Mouse (Mus musculus) layer of hippocampus, postnatal 10 days (tissue): Measurements from ENCODE around the gene Hs3st5. TPM values are rescaled to one million over a fixed set of nuclear protein-coding genes. Genes with fewer than 3 reads are reported as not detected.
"Not testable (repeated sequence)": the region's sequence is repeated elsewhere in the genome, so short reads cannot be mapped to it uniquely, and the experiment has no call there.

ENCODE experiments used
- DNase-seq, 2 experiments: peaks; one replicate each; pipeline ENCODE4 v3.0.0; 2021; ENCODE audit warnings: low spot score in 2 of 2
- total RNA-seq, 2 experiments: library from RNA; stranded (reverse); gene quantifications; 2 replicates each; pipeline ENCODE4 v1.2.3; 2021

The Hs3st5 gene
- total RNA-seq, 2 experiments from 2014 or later: 2.9 to 4.0 TPM

DNA sequence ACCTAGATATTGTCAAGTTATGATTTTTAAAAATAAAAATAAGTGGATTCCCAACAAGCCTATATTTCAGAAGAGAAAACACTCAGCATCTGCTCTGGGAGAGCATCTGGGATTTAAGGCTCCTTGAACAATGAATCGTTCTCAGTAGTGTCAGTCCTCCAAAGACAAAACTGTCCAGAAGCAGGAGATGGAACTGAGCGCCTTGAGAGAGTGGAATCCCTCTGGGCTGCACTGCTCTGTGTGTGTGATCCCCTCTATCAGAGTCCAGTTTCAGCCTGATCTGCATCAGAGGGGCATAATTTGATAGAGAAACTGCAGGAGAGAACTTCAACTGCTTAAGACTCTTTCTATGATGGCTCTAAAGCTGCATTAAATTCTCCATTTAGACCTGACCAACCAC lies 49.5 kb downstream of the Hs3st5 start:
- DNase-seq: no peak

DNA sequence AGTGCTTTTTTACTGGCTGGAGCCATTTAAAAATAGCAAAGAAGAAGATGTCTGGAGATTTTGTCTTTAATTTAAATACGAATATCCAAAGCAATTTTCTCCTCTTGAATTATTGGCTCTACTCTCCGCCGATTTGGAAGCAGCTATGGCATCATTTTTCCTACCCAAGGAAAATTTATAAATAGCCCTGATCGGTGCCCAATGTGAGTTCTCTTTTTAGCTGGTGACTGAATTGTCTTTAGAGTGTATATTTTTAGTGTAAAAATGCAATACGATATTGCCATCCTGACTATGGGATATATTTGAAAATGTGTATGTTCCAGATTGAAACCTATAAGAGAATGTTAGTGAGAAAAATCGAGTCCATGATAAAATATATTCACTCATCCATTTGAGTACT lies 51.1 kb downstream of the Hs3st5 start:
- DNase-seq: no peak

DNA sequence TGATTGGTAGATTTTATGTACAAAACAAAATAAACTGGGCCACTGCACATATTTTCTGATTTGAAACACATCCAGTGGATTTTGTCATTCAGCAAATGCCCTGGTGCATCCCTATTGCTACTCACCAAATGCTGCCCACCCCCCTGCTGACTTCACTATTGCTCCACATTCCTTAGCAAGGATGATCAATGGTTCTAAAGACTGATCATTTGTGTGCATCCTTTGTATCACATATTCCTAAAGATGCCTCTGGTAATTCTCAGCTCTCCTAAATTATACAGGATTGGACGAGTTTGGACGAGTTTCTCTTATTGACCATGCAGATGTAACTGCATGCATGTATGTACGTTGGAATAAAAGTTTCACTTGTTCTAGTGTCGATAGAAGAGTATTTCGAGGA lies 52.1 kb downstream of the Hs3st5 start:
- DNase-seq: no peak

DNA sequence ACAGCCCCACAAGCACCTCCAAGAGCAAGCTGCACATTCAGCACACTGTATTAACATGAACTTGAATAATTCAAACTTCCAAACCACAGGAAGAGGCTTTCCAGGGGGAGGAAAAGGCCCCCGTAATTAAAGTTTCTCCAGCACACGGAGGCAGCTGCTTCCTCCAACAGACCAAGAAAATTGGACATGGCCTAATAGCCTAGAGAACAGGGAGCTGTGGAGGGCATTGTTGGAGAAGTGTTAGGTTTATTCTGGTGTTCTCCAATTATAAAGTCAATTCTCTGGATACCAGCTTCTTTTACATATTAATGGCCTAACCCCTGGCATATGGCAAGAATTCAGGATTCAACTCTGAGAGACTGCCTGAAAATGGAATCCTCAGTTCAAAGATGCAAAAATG lies 60.6 kb downstream of the Hs3st5 start:
- no peak for DNase-seq

DNA sequence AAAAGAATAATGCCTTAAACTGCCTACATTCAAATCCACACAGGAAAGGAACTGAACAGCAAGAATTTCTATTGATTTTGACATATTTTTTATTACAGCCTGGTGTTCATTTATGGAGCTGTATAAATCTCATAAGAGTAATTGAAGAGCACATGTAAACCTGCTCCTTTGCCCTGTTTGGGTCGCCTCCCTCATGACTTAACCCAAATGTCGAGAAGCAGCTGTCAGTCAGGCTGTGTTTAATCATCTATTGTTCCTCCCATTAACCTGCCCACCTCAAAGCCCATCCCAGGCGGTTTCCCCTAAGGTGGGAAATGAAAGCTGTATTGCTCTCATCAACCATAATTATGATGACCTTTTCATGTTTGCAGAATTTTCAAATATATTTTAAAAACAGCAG lies 65.9 kb downstream of the Hs3st5 start:
- DNase-seq: no peak

DNA sequence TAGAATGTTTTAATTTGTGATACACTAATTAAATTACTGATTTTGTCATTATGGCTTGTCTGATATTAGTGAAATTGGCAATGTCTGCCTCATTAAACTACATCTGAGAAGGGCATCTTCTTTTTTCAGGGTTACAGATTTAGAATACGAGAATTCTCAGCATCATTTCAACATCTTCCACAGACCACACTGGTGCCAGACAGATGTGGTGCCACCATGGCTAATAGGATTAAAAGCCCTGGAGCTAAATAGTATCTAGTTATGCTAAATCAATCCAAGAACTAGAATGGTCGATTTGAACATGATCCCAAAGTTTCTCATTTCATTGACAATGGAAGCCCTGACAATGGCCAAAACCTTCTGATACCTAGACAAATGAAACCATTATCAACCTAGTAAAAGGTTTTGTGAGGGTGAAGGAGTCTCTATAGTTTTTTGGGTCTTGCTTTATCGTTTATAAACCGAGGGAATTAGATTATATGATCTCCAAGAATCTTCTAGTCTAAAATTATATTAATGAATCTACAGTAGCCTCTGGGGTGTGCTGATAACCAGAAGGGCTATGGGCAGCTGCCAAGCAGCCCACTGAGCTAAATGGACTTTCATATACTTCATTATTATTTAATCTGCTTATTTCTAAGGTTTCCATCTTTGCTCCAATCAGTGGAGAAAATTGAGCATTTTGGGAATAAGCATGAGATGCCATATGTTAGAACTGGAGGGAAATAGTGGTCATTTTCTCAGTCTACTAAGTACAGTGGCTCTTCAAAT lies 71.9 kb downstream of the Hs3st5 start:
- no peak for DNase-seq

DNA sequence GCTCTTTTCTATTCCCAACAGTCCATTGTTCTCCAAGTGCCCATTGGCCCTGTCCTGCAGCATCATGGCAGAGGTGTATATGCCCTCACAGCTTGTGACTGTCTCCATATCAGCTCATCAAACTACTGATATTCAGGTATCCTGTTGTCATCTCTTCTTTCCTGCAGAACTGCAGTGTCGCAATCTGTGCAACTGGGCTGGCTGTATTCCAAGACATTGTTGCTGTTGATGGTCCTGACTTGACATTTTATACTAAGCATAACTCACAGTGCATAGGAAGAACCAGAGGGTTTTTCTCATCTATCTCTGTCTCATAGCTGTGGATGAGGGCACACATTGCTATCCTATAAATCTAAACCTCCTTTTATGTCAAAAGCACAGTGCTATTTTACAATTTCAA lies 103.8 kb downstream of the Hs3st5 start:
- no peak for DNase-seq

DNA sequence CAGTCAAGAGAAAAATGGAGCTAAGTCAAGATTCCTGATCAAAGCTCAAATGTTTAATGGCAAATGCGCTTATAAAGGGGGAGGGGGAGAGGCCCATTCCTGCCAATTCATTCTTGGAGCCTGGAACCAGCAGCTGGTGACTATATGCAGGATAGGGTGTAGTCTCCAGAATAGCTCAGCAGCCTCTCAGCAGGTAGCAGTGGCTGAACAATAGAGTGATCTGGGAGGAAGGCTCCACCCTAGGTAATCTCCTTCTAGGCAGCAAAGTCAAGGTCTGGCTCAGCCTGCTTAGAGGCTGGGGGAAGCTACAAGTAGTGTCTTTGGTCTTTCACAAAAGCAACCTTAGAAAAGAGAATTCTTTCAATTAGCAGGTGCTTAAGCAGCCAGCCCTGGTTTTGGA lies 104.8 kb downstream of the Hs3st5 start:
- DNase-seq: not testable (repeated sequence)

DNA sequence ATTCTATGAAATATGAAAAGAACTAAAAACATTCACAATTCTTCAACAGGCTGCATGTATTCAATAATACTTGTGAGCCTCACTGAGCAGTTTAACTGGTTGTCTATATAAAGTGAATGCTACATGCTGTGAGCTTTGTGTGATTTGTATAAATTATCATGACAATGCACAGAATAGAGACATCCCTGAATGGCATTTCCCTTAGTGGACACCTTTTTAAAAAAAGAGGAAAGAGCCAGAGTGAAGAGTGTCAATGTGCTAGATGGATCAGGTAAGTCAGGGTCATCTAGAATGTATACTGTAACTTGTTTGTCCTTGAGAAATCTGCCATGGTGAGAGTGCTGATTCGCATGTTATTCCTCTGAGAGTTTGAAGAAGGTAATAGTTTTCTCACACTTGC lies 116.4 kb downstream of the Hs3st5 start:
- DNase-seq: no peak

DNA sequence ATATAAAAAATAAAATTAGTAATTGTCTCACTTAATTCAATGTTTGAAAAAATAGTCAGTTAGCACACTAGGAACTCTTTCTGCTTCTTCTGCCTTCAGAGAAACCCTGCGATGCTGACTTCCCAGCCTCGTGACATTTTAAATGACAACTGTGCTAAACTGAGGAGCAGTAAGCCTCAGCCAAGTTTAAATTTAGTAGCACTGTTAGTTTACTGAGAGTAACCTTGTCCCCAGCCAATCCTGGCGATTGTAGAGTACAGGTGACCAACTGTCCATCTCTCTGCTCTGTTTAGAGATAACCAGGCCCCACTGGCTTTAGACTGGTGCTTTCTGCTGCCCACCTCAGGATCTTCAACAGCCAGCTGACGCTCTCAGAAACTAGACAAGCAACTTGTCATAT lies 121.3 kb downstream of the Hs3st5 start:
- no peak for DNase-seq

DNA sequence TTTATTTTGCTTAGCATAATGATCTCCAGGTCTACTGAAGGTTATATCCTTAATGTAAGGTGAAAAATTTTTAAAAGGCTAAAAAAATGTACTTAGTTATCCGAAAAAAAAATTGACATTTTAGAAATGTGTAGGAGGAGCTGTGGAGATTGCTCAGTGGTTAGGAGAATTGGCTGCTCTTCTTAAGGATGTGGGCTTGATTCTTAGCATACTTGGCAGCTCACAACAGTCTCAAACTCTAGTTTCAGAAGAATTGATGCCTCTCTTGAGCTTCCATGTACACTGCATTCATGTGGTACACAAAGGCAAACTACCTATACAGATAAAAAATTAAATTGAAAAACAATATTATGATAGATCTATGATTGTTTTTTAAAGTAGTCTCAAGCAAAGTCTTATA lies 125.1 kb downstream of the Hs3st5 start:
- DNase-seq: no peak

DNA sequence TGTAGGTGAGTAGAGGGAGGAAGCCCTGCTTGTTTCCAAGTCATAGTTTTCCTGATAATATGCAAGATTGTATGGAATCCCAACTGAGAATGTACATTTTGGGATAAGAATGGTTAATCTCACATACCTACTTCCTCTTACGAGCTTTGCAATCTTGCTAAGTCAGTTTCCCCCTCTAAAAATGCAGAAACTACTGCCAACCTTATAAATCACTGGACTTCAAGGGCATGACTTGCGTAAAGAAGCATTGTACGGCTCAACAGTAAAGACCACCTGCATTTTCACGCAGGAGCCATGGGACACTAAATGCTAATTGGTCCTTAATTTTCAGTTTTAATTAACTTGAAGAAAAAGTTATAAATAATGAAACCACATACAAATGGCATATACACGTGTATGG lies 144.0 kb downstream of the Hs3st5 start:
- DNase-seq: no peak

DNA sequence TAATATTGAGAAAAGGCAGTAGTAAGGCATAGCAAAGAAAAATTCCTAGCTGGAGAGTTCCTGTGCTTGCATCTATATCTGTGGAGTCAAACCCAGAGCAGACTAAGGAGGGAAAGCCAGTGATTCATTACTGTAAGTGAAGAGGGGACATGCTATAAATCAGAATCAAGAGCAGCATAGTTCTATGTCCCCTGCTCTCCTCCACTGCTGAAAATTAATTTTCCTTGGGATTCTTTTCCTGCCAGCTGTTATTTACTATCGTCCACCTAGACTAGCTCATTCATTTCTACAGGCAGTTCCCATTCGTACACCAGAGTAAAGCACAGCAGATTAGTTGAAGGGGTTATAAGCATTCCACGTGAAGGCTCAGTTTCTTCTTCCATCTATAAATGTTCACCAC lies 207.4 kb downstream of the Hs3st5 start:
- no peak for DNase-seq

DNA sequence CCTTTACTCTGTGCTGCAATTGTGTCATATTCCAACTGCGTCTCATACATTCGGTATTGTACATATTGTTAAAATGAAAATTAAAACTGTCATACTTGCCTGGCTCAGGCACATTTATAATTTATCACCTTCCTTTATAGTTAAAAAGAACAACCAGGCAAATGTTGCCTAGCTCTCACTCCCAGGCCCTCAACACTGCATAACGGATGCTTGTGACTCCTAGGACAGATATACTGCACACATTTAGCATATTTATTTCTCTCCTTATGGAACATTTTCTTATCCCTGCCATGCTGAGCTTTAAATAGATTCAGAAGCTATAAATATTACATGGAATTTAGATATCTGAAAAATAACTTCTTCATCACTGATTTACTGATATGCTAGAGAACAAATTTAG lies 219.6 kb downstream of the Hs3st5 start:
- no peak for DNase-seq

DNA sequence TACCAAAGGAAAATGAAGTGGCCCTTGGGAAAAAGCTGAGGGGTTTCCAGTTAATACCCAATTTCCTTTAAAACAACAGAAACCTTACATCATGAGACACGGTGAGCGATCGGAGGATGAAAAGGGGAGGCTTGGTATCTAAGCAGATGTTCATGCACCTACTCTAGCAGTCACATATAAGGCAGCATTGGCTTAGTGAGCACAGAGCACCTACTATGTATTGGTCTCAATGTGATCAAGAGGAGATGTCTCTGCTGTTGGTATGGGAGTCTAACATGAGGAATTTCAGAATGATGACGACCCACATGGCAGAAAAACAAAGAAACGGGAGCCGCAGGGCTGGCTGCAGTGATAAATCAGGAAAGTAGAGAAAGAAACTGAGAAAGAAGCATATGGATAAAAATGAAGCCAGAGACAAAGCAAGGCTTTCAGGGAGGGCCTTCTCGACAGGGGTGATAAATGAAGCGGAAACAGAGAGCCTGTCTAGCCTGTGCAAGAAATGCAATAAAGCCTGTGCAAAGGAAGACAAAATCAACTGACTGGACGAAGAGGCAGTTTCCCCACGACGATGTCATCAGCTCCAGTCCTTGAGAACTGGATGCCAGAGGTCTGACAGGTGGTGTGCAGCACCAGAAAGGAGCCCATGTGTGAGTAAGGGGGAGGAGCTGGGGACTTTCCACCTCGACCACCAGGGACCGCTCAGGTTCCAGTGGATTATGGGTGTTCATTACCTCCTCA lies 222.9 kb downstream of the Hs3st5 start:
- DNase-seq: no peak

DNA sequence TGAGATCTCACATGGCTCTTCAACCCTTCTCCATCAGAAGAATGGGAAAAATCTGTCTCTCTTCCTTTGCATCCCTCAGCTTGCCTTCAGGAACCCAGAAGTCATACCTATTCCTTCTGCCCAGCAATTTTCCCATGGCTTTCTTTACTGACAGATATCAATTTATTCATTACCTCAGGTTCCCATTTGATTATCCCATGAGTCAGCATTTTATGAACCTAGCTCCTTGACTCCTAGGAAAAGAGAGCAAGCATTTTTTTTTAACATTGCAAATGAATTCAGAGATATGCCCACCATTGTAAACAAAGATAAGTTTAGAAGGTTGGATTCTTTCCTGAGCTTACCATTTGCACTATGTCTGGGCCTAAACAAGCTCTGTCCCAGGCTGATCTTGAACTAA lies 232.8 kb downstream of the Hs3st5 start:
- DNase-seq: no peak

DNA sequence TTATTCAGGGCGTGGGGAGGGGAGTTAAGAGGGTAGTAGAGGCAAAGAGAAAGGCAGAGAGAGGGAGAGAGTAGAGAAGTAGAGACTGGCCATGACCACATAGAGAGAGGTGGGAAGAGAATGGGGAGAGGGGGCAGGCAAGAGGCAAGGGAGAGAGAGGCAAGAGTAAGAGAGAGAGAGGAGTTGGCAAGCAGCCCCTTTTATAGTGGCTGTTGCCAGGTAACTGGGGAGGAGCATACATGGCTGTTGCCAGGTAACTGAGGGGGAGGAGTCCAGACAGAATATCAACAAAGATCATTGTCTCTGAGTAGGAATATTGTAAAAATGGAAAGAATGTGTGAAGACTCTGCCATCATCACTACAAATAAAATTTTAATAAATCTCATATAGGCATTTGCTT lies 243.4 kb downstream of the Hs3st5 start:
- no peak for DNase-seq

DNA sequence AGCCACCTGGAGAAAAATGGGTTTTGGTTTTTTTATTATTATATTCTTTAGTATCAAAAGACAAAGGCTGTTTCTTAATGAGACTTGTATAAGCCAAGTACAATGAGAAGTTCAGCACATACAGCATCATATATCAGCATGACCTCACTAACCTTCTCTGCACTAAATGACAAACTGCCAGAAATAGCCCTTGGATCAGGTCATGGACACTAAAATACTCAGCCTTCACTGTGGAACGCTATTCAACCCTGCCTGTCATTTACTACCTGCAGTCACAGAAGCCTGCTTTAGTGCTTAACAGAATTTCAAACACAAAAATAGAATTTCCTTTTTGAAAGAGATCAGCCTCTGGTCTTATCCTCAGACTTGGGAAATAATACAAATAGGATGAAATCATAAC lies 247.9 kb downstream of the Hs3st5 start:
- no peak for DNase-seq

DNA sequence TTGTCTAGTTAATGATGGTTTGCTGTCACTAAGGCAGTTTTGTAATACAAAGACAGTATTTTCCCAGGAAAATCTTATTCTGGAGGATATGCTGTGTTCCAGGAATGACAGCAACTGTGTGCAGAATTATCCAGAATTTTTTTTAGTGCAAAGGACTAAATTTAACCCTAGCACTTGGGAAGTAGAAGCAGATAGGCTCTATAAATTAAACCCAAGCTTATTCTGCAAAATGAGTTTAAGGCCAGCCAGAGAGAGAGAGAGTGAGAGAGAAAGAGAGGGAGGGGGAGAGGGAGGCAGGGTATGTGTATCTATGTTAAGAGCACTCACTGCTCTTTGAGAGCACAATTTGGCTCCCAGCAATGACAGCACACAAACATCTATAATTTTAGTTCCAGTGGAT lies 267.0 kb downstream of the Hs3st5 start:
- no peak for DNase-seq

DNA sequence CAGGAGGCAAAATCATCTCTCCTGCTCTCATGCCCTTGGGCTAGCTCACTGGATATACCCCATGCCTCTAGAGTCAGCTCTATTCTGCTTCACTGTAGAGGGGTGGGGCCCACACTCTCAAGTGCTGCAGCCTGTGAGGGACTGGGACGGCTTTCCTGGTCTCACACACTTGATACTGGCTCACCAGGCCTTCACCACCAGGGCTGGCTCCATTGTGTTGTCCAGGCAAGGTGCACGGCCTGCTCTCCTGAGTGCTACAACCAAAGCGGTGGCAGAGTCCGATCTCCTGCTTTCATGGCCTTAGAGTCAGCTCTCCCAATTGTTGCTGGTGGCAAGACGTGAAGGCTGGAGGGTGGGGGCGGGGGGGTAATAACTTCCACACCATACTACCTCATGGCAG lies 268.3 kb downstream of the Hs3st5 start:
- no peak for DNase-seq

DNA sequence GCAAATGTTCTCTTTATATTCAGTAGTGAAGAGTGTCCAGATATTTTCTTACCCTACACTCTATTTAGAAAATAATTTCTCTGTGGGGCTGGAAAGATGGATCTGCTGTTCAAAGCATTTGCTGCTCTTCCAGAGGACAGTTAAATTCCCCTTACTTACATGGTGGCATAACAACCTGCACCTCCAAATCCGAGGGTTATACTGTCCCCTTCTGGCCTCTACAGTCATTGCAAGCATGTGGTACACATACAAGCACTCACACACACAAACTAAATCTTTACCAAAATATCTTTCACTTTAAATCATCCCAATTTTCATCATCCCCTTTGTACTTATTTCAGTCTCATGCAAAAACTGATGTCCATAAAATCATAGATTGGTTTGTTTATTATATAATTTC lies 275.0 kb downstream of the Hs3st5 start:
- no peak for DNase-seq

DNA sequence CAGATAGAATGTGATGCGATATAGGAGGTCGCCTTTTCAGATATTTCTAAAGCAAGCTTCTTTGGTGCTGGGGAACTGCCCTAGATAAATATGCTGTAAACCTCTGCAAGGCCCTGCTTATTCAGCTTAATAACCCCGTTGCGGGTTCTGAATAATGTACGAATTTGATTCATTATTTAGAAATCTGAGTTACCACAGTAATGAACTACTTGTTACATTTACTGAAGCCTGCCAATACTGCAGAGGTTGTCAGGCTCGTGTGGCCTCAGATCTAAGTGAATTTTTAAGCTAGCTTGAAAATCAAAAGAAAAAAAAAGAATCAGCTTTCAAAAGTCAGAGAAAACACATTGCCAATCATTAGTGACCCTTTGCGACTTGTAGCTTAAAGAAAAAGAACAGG lies 280.4 kb downstream of the Hs3st5 start:
- DNase-seq: no peak

DNA sequence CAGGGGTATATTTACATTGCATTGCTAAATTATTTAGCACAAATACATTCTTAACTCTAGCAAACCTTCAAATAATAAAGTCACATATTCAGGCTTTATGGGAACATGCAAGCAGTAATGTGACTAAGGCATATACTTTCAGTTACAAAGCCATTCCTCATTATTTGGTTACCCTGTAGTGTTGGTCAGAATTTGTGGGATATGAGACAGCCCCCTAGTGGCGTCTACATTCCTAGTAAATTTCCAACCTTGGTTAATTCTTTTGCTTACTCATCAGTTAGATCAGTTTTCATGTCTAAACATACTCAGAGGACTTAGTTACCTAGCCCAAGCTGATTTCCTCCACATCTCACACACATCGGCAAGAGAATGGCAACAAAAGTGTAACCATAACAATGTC lies 285.2 kb downstream of the Hs3st5 start:
- no peak for DNase-seq
